Mouse (Mus musculus): ENCODE measurements around the gene Csrnp3. TPM values are rescaled to one million over a fixed set of nuclear protein-coding genes. Genes with fewer than 3 reads are reported as not detected.

Csrnp3 gene
- polyA plus RNA-seq, 1 experiment, result not detected

GRCm38 (mm10) chr2:66019235-66019634 lies 173.7 kb downstream of the Csrnp3 start:
- Histone ChIP-seq H3ac (ENCODE audit: control insufficient read depth, insufficient read length, low read depth) (no peak overlapping the region), H3K36me3 (ENCODE audit: control insufficient read depth, insufficient read depth) (no peaks in the 10 kb centered on the region), H3K79me2 (ENCODE audit: control insufficient read depth, insufficient read depth) (no peaks in the 10 kb centered on the region), H3K27me3 (ENCODE audit: control insufficient read depth, insufficient read depth, insufficient read length) (no peaks in the 10 kb centered on the region), H3K4me3 (ENCODE audit: insufficient read depth, poor library complexity, severe bottlenecking) (no peak overlapping the region), H3K79me3 (ENCODE audit: low read depth) (no peaks in the 10 kb centered on the region)
- TF ChIP-seq CEBPB (IDR thresholded peaks at IDR 0.05; ENCODE audit: low read depth), result no peak
- no peak for TF ChIP-seq MAX (IDR thresholded peaks at IDR 0.05)
- no peak for TF ChIP-seq CTCF (IDR thresholded peaks at IDR 0.05; ENCODE audit: control insufficient read depth, insufficient read depth, insufficient read length)
- TF ChIP-seq FOSL1 (IDR thresholded peaks at IDR 0.05; ENCODE audit: insufficient read depth, low read length, poor library complexity, severe bottlenecking), result no peak
- no peak for TF ChIP-seq MYOD1 (IDR thresholded peaks at IDR 0.05; ENCODE audit: control insufficient read depth, insufficient read length, low read depth)
- no peak for TF ChIP-seq MYOG (IDR thresholded peaks at IDR 0.05; ENCODE audit: control insufficient read depth, extremely low read depth, insufficient read length)
- TF ChIP-seq USF1 (IDR thresholded peaks at IDR 0.05; ENCODE audit: low read depth), result no peak

- H3K36me3 ChIP-seq (ENCODE audit: control insufficient read depth, insufficient read depth), result no peaks in the 10 kb centered on the region
- no peak overlapping the region for H3ac ChIP-seq (ENCODE audit: control insufficient read depth, insufficient read length, low read depth)
- no peaks in the 10 kb centered on the region for H3K79me3 ChIP-seq (ENCODE audit: low read depth)
- TF ChIP-seq CTCF (IDR thresholded peaks at IDR 0.05; ENCODE audit: control insufficient read depth, insufficient read depth, insufficient read length) (no peak), MYOD1 (IDR thresholded peaks at IDR 0.05; ENCODE audit: control insufficient read depth, insufficient read length, low read depth) (no peak), FOSL1 (IDR thresholded peaks at IDR 0.05; ENCODE audit: insufficient read depth, low read length, poor library complexity, severe bottlenecking) (no peak), USF1 (IDR thresholded peaks at IDR 0.05; ENCODE audit: low read depth) (no peak), MAX (IDR thresholded peaks at IDR 0.05) (no peak), MYOG (IDR thresholded peaks at IDR 0.05; ENCODE audit: control insufficient read depth, extremely low read depth, insufficient read length) (no peak), CEBPB (IDR thresholded peaks at IDR 0.05; ENCODE audit: low read depth) (no peak)
- H3K4me3 ChIP-seq (ENCODE audit: insufficient read depth, poor library complexity, severe bottlenecking), result no peak overlapping the region
- no peaks in the 10 kb centered on the region for H3K79me2 ChIP-seq (ENCODE audit: control insufficient read depth, insufficient read depth)
- no peaks in the 10 kb centered on the region for H3K27me3 ChIP-seq (ENCODE audit: control insufficient read depth, insufficient read depth, insufficient read length)
These were observed 177.9 kb downstream of the Csrnp3 start for GRCm38 (mm10) chr2:66023419-66023818.

DNA sequence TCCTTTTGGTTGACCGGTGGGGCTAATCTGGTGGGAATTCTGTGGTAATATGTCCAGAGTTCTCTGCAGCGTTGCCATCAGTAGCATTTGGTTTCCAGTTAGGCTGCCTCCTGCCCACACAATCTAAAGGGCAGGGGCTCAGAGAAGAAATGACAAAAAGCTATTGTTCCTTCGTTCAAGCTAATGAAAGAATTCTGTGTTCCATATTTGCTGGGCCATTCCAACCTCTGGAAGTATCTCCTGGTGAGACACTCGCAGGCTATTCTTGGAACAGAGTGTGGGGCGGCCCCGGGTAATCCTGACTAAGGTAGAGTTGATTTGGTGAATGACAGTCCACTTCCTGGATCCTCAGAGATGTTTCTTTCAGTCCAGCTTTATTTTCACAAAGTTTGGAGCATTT lies 179.3 kb downstream of the Csrnp3 start:
- H3K79me2 ChIP-seq (ENCODE audit: control insufficient read depth, insufficient read depth), result no peaks in the 10 kb centered on the region
- no peak overlapping the region for H3K4me3 ChIP-seq (ENCODE audit: insufficient read depth, poor library complexity, severe bottlenecking)
- no peaks in the 10 kb centered on the region for H3K79me3 ChIP-seq (ENCODE audit: low read depth)
- no peaks in the 10 kb centered on the region for H3K27me3 ChIP-seq (ENCODE audit: control insufficient read depth, insufficient read depth, insufficient read length)
- TF ChIP-seq MYOG (IDR thresholded peaks at IDR 0.05; ENCODE audit: control insufficient read depth, extremely low read depth, insufficient read length) (no peak), FOSL1 (IDR thresholded peaks at IDR 0.05; ENCODE audit: insufficient read depth, low read length, poor library complexity, severe bottlenecking) (no peak), MAX (IDR thresholded peaks at IDR 0.05) (no peak), CTCF (IDR thresholded peaks at IDR 0.05; ENCODE audit: control insufficient read depth, insufficient read depth, insufficient read length) (no peak), MYOD1 (IDR thresholded peaks at IDR 0.05; ENCODE audit: control insufficient read depth, insufficient read length, low read depth) (no peak), USF1 (IDR thresholded peaks at IDR 0.05; ENCODE audit: low read depth) (no peak), CEBPB (IDR thresholded peaks at IDR 0.05; ENCODE audit: low read depth) (no peak)
- H3ac ChIP-seq (ENCODE audit: control insufficient read depth, insufficient read length, low read depth), result no peak overlapping the region
- no peaks in the 10 kb centered on the region for H3K36me3 ChIP-seq (ENCODE audit: control insufficient read depth, insufficient read depth)

DNA sequence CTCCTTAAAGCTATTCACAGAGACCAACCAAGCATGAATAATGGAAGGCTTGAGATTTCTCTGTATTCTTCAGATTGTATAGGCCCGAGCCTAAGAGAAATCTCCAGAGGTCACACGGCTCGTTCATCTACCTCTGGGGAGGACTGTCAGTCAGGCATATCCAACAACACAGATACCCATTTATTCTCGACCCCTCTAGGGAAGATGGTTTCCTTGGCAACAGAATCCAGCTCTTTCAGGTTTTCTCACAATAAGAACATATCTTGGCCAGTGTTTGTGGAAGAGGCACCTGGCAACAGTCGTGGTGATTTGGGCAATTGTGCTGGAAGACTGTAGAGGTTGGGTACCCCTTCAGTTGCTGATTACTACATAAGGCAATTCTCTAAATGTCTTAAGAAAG lies 183.2 kb downstream of the Csrnp3 start:
- no peaks in the 10 kb centered on the region for H3K79me2 ChIP-seq (ENCODE audit: control insufficient read depth, insufficient read depth)
- H3K36me3 ChIP-seq (ENCODE audit: control insufficient read depth, insufficient read depth), result no peaks in the 10 kb centered on the region
- H3K27me3 ChIP-seq (ENCODE audit: control insufficient read depth, insufficient read depth, insufficient read length), result no peaks in the 10 kb centered on the region
- no peak overlapping the region for H3ac ChIP-seq (ENCODE audit: control insufficient read depth, insufficient read length, low read depth)
- TF ChIP-seq CEBPB (IDR thresholded peaks at IDR 0.05; ENCODE audit: low read depth), result no peak
- TF ChIP-seq FOSL1 (IDR thresholded peaks at IDR 0.05; ENCODE audit: insufficient read depth, low read length, poor library complexity, severe bottlenecking), result no peak
- no peak overlapping the region for H3K4me3 ChIP-seq (ENCODE audit: insufficient read depth, poor library complexity, severe bottlenecking)
- no peaks in the 10 kb centered on the region for H3K79me3 ChIP-seq (ENCODE audit: low read depth)

DNA sequence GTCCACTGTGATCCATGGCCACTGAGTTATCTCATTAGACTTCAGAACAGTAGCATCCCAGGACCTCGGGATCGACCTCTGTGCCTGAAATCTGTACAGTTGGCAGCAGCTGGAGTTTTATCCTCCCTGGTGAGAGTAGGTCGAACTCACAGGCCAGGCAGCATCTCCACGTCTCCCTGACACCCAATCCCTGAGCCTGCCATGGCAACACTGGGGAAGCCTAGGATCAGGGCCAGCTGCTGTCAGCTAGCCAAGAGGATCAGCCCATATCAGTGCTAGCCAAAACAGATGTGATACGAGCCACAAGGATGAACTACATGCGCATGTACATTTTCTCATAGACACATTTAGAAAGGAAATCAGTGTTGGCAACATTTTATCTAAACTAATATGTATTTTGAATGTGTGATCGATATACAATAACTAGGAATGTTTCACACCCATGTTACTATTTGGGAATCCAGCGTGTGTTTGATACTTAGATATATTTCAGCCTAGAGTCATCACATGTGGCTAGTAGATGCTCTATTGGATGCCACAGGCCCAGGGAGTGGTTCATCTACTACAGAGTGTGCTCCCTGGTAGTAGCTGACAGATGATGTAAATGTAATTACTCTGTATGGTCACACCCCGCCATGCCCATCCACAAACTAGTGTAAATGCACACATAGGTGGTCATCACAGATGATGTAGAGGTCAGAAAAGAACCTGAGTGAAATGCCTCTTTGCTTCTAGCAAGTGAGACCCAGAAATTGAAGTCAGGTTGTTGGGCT lies 189.5 kb downstream of the Csrnp3 start:
- H3ac ChIP-seq (ENCODE audit: control insufficient read depth, insufficient read length, low read depth), result no peak overlapping the region

DNA sequence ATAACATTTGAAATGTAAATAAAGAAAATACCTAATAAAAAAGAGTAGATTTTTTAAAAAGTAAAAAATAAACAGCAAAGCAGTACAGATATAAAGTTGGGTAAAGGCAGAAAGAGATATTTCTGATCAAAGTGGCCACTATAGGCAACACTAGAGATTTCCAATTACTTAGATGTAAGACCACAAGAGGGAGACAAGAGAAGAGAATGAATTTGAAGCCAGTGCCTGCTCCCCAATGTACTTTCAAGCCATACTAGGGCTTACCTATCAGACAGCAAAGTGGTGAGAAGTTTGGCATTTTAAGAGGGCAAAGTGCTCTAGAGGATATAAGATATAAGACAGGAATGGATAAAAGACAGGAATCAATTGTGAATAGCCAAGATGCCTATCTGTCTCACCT lies 195.0 kb downstream of the Csrnp3 start:
- Histone ChIP-seq H3K4me3 (ENCODE audit: insufficient read depth, poor library complexity, severe bottlenecking) (no peak overlapping the region), H3K79me2 (ENCODE audit: control insufficient read depth, insufficient read depth) (no peaks in the 10 kb centered on the region), H3K36me3 (ENCODE audit: control insufficient read depth, insufficient read depth) (no peaks in the 10 kb centered on the region), H3K79me3 (ENCODE audit: low read depth) (no peaks in the 10 kb centered on the region), H3ac (ENCODE audit: control insufficient read depth, insufficient read length, low read depth) (no peak overlapping the region), H3K27me3 (ENCODE audit: control insufficient read depth, insufficient read depth, insufficient read length) (no peaks in the 10 kb centered on the region)
- TF ChIP-seq MYOG (IDR thresholded peaks at IDR 0.05; ENCODE audit: control insufficient read depth, extremely low read depth, insufficient read length) (no peak), MYOD1 (IDR thresholded peaks at IDR 0.05; ENCODE audit: control insufficient read depth, insufficient read length, low read depth) (no peak)

More for the DNA sequence above, 189.5 kb downstream of the Csrnp3 start:
- H3K4me3 ChIP-seq (ENCODE audit: insufficient read depth, poor library complexity, severe bottlenecking), result no peak overlapping the region
- H3K36me3 ChIP-seq (ENCODE audit: control insufficient read depth, insufficient read depth), result no peaks in the 10 kb centered on the region
- H3K79me2 ChIP-seq (ENCODE audit: control insufficient read depth, insufficient read depth), result no peaks in the 10 kb centered on the region
- TF ChIP-seq USF1 (IDR thresholded peaks at IDR 0.05; ENCODE audit: low read depth) (no peak), CTCF (IDR thresholded peaks at IDR 0.05; ENCODE audit: control insufficient read depth, insufficient read depth, insufficient read length) (no peak), MAX (IDR thresholded peaks at IDR 0.05) (no peak), MYOD1 (IDR thresholded peaks at IDR 0.05; ENCODE audit: control insufficient read depth, insufficient read length, low read depth) (no peak)
- H3K79me3 ChIP-seq (ENCODE audit: low read depth), result no peaks in the 10 kb centered on the region
- H3K27me3 ChIP-seq (ENCODE audit: control insufficient read depth, insufficient read depth, insufficient read length), result no peaks in the 10 kb centered on the region
